Mouse (Mus musculus) liver, embryonic 14.5 days (tissue): ENCODE measurements around the gene Ndufa12.

ENCODE experiments used
- CTCF ChIP-seq: IDR thresholded peaks from 2 replicates; pipeline ENCODE4 v1.5.1; 2016; ENCODE audit warnings: antibody characterized with exemption, low read depth, control low read depth
- EP300 ChIP-seq: IDR thresholded peaks from 2 replicates; pipeline ENCODE4 v1.6.1; 2016; ENCODE audit warnings: antibody characterized with exemption, low read depth

- no peak for TF ChIP-seq CTCF
- TF ChIP-seq EP300 = no peak
Measured at GRCm38 (mm10) chr10:94167051-94167750, 31.3 kb upstream of the Ndufa12 start.
